Mouse (Mus musculus) intestine, embryonic 14.5 days (tissue): ENCODE data around the gene Hmg20b. TPM values are rescaled to one million over a fixed set of nuclear protein-coding genes. Genes with fewer than 3 reads are reported as not detected.
A peak's percentile ranks its signal among the peaks of the same experiment; 100 is the strongest.

Experiments used
- ATAC-seq: fragments of 200-750 bp; cut with Nextera tagmentation; replicated peaks from 2 replicates; pipeline ENCODE4 v1.8.0; 2017; ENCODE audit warnings: low read depth, moderate number of reproducible peaks, moderate TSS enrichment, moderate library complexity; ENCODE audit not compliant: low FRiP score, low TSS enrichment
- DNase-seq: peaks from one replicate; pipeline ENCODE4 v3.0.0-alpha.2; 2018; ENCODE audit warnings: low spot score
- H3K27ac ChIP-seq: fragments of 300-500 bp; sonication (generic); 2 replicates; pipeline ENCODE4 v1.5.1; 2014; ENCODE audit warnings: low read depth, mild to moderate bottlenecking, control low read depth
- H3K27me3 ChIP-seq: fragments of 300-500 bp; sonication (generic); replicated peaks from 2 replicates; pipeline ENCODE4 v1.6.1; 2014; ENCODE audit warnings: low read length, control low read depth; ENCODE audit not compliant: control insufficient read depth, insufficient read depth
- H3K36me3 ChIP-seq: fragments of 300-500 bp; sonication (generic); 2 replicates; pipeline ENCODE4 v1.6.1; 2014; ENCODE audit warnings: low read length, control low read depth; ENCODE audit not compliant: control insufficient read depth, insufficient read depth
- H3K4me1 ChIP-seq: fragments of 300-500 bp; sonication (generic); replicated peaks from 2 replicates; pipeline ENCODE4 v1.6.1; 2014; ENCODE audit warnings: low read length, control low read depth, mixed read lengths; ENCODE audit not compliant: control insufficient read depth, insufficient read depth
- H3K4me2 ChIP-seq: fragments of 300-500 bp; sonication (generic); 2 replicates; pipeline ENCODE4 v1.6.1; 2014; ENCODE audit warnings: low read length
- H3K4me3 ChIP-seq: fragments of 300-500 bp; sonication (generic); 2 replicates; pipeline ENCODE4 v1.5.1; 2014; ENCODE audit warnings: low read depth, low read length, control low read depth, mixed read lengths
- H3K9ac ChIP-seq: fragments of 300-500 bp; sonication (generic); 2 replicates; pipeline ENCODE4 v1.6.1; 2014; ENCODE audit warnings: mild to moderate bottlenecking, low read length
- H3K9me3 ChIP-seq: fragments of 300-500 bp; sonication (generic); 2 replicates; pipeline ENCODE4 v1.6.1; 2016; ENCODE audit warnings: low read length, control low read depth; ENCODE audit not compliant: control insufficient read depth
- WGBS: fragments of 180-500 bp; shearing (Covaris S2); extraction: QIAGEN DNeasy Blood & Tissue Kit; methylation state at CpG from one replicate; pipeline ENCODE4 v1.1.7; 2014; 5-methylcytosine and 5-hydroxymethylcytosine counted together
- polyA plus RNA-seq: library from polyadenylated mRNA; unstranded; fragments of >200 nt; fragmentation: Nextera tagmentation; extraction: Ambion mirVana; gene quantifications from 2 replicates; pipeline ENCODE4 v1.2.1, GENCODE M21; 2014

The Hmg20b gene
- polyA plus RNA-seq, 1 experiment from 2014 or later = 86.8 TPM

DNA sequence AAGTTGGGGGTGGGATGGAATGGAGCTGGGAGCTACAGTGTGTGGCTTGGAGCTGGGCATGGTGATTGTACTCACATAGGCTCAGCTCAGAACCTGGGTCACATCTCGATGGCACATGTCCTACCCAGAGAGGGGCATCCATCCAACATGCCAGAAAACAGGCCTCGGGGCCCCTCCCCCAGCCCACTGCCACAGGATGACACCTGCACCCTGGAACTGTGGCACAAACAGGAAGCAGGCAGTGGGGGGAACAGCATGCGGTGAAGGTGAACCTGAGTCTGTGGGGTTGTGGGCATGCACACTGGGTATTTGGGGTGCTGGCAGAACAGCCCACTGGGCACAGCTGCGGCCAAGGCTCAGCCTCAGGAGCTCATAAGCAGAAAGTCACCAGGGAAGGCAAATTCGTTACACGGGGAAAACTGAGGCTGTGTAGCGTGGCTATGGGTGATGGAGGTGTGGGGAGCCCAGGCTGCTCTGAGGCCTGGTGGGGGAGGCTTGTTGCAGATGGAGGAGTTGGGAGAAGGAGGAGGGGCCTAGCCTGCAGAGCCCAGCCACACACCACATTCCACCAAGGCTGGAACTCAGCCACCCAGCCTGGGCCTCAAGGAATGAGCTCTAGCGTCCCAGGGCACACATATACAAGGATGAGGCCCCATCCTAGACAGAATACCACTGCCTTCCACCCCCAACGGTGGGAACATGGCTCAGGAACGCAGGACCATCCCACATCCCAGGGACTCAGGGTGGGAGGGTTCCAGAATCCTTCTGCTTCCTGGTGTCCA is 20.9 kb downstream of the Hmg20b start:
- Histone ChIP-seq H3K9me3 (no peaks in the 10 kb centered on the region), H3K36me3 (peaks cover 33% of the 10 kb centered on the region), H3K4me3 (peak overlapping the region; percentile 29), H3K27me3 (0 out of 2 replicates have a peak, but pooled peaks cover 6% of the 10 kb centered on the region), H3K27ac (peak overlapping the region; percentile 94), H3K4me2 (peak overlapping the region; percentile 54), H3K4me1 (peaks cover 34% of the 10 kb centered on the region), H3K9ac (peak overlapping the region; percentile 34)
- WGBS = 39% methylated on average over 10 of the region's 10 CpGs
- ATAC-seq (peak; percentile 80), DNase-seq (no peak)

DNA sequence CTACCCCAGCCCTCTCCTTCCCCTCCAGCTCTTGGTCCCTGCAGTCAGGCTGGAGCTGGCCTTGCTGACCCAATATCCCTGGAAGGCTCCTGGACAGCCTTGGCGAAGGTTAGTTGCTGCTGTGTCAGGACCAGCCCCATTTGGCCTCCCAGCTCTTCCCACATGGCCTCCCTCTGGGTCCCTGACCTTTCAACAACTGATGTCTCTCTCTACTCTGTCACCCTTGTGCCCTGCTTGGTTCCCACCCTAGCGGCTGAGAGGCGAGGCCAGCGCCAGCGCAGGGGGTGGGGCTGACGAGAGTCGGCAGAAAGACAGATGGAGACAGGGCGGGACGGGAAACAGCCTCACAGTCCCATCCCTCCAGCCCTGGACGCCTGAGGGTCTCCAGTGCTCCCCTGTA is 21.9 kb downstream of the Hmg20b start, which contains the start of gene Tbxa2r:
Gene Tbxa2r, plus strand, starts transcription at position 346 of the 400 bp plus-strand sequence.
- DNase-seq (no peak), ATAC-seq (no peak)
- Histone ChIP-seq H3K4me1 (peaks cover 34% of the 10 kb centered on the region), H3K4me3 (peak within 1 kb of the TSS; percentile 29), H3K9ac (peak within 1 kb of the TSS; percentile 34), H3K27me3 (0 out of 2 replicates have a peak, but pooled peaks cover 6% of the 10 kb centered on the region), H3K4me2 (peak within 1 kb of the TSS; percentile 54), H3K27ac (peak within 1 kb of the TSS; percentile 94), H3K36me3 (peaks cover 43% of the 10 kb centered on the region), H3K9me3 (no peaks in the 10 kb centered on the region)
- WGBS = 8% methylated on average over 10 of the region's 10 CpGs

DNA sequence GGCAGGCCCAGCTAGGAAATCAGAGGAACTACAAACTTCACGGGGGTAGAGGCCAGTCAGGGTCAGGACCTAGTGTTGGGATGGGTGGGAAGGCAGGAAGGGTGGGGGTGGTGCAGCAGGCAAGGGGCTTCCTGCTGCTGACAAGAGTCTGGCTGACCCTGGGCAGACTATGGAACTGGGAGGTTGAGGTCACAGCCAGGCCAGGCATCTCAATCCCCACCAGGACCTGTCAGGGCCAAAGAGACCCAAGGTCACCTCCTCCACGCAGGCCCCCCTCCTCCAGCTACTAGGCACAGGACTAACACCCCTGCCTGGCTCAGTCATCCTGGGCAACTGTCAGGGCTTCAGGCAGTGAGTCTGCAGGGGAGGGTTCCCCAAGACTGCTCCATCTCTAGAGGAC is 22.3 kb downstream of the Hmg20b start:
- DNase-seq (no peak), ATAC-seq (no peak)
- H3K36me3 ChIP-seq = peaks cover 47% of the 10 kb centered on the region
- no peak overlapping the region for H3K4me3 ChIP-seq
- WGBS = 13% methylated on average over 2 of the region's 2 CpGs
- H3K9ac ChIP-seq = no peak overlapping the region
- 0 out of 2 replicates have a peak, but pooled peaks cover 6% of the 10 kb centered on the region for H3K27me3 ChIP-seq
- no peaks in the 10 kb centered on the region for H3K9me3 ChIP-seq
- peak overlapping the region; percentile 94; the same call in 1 of the 2 replicates for H3K27ac ChIP-seq
- H3K4me1 ChIP-seq = peaks cover 34% of the 10 kb centered on the region
- peak overlapping the region; percentile 54; the same call in 1 of the 2 replicates for H3K4me2 ChIP-seq

DNA sequence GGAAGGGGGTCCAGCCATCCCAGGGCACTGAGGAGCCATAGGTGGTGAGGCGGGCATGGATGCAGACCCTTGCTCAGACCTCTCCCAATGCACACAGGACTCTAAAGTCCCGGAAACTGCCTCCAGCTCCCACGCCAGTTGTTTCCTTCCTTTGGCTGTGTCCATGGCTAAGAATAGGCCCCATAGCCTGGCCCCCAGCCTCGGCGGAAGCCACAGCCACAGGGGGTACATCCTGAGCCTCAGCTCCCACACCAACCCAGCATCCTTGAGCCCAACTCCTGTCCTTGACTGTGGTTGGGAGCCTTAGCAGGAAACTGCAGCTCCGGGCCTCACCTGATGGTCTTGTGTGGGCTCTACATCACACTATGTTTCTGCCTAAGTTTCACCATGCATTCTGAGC is 23.4 kb downstream of the Hmg20b start:
- DNase-seq = no peak
- Histone ChIP-seq H3K27ac (no peak overlapping the region), H3K36me3 (peaks cover 54% of the 10 kb centered on the region)

DNA sequence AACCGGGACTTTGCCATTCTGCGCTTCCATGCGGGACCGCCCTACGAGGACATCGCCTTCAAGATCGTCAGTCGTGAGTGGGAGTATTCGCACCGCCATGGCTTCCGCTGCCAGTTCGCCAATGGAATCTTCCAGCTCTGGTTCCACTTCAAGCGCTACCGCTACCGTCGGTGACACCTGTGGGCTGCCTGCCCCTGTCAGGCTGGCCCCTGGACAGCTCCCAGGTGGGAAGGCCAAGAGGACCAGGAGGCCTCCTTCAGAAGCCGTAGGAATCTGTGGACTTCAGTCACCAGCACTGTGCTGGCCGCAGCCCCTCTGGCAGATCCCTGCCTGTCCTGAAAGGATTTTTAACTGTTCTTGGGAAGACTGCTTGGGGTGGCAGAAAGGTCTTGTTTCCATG is 24.5 kb downstream of the Hmg20b start:
- 92% methylated on average over 18 of the region's 18 CpGs for WGBS
- Histone ChIP-seq H3K36me3 (peaks cover 54% of the 10 kb centered on the region), H3K9me3 (no peaks in the 10 kb centered on the region), H3K27me3 (no peaks in the 10 kb centered on the region), H3K9ac (no peak overlapping the region), H3K4me3 (no peak overlapping the region), H3K4me1 (peaks cover 37% of the 10 kb centered on the region), H3K4me2 (no peak overlapping the region), H3K27ac (no peak overlapping the region)
- ATAC-seq (no peak), DNase-seq (no peak)

More for the DNA sequence above, 23.4 kb downstream of the Hmg20b start:
- Histone ChIP-seq H3K4me1 (peaks cover 37% of the 10 kb centered on the region), H3K4me3 (no peak overlapping the region), H3K9ac (no peak overlapping the region), H3K27me3 (no peaks in the 10 kb centered on the region), H3K4me2 (no peak overlapping the region), H3K9me3 (no peaks in the 10 kb centered on the region)
- ATAC-seq = no peak
- 77% methylated on average over 6 of the region's 6 CpGs for WGBS

- no peak for DNase-seq
- H3K27me3 ChIP-seq = no peaks in the 10 kb centered on the region
- H3K36me3 ChIP-seq = peaks cover 54% of the 10 kb centered on the region
- H3K27ac ChIP-seq = no peak overlapping the region
- H3K4me3 ChIP-seq = no peak overlapping the region
- H3K9me3 ChIP-seq = no peaks in the 10 kb centered on the region
- no peak for ATAC-seq
- peaks cover 32% of the 10 kb centered on the region for H3K4me1 ChIP-seq
- 93% methylated on average over 21 of the region's 21 CpGs for WGBS
- H3K9ac ChIP-seq = no peak overlapping the region
- no peak overlapping the region for H3K4me2 ChIP-seq
Observed at GRCm38 (mm10) chr10:81325176-81325575, 25.1 kb downstream of the Hmg20b start.

DNA sequence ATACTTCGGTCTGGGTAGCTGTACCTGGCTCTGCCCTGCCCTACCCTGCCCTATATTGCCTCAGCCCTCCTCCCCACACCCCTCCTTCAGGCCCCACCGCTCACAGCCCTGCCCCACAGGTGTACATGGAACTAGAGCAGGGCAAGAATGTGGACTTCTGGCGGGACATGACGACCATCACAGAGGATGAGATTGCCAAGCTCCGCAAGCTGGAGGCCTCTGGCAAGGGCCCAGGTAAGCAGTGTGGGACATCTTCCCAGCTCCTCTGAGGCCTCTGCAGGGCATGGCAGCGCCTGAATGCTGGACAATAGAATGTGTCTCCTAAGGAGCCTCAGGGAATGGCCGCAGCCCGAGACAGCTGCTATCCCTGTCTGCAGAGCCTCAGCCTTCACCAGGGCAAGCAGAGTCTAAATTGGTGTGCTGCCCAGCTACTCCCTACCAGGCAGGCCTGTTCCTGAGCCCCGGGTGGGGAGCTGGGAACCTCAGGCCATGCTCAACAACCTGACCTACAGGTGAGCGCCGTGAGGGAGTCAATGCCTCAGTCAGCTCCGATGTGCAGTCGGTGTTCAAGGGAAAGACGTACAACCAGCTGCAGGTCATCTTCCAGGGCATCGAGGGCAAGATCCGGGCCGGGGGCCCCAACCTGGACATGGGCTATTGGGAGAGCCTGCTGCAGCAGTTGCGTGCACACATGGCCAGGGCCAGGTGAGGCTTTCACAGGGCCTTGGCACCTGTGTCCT is 26.3 kb downstream of the Hmg20b start:
- Histone ChIP-seq H3K36me3 (peaks cover 54% of the 10 kb centered on the region), H3K9me3 (no peaks in the 10 kb centered on the region), H3K27me3 (no peaks in the 10 kb centered on the region), H3K4me3 (no peak overlapping the region), H3K4me2 (no peak overlapping the region), H3K4me1 (peaks cover 30% of the 10 kb centered on the region), H3K27ac (no peak overlapping the region), H3K9ac (no peak overlapping the region)
- 91% methylated on average over 18 of the region's 18 CpGs for WGBS
- DNase-seq = no peak
- ATAC-seq = no peak

GRCm38 (mm10) chr10:81323141-81323775 is 27.0 kb downstream of the Hmg20b start:
- Histone ChIP-seq H3K4me2 (no peak overlapping the region), H3K4me1 (peaks cover 25% of the 10 kb centered on the region), H3K9me3 (no peaks in the 10 kb centered on the region), H3K4me3 (no peak overlapping the region), H3K27ac (no peak overlapping the region), H3K36me3 (peaks cover 54% of the 10 kb centered on the region), H3K9ac (no peak overlapping the region), H3K27me3 (no peaks in the 10 kb centered on the region)
- WGBS = 93% methylated on average over 23 of the region's 23 CpGs
- ATAC-seq = no peak
- DNase-seq = no peak
